Mouse (Mus musculus): ENCODE measurements around the gene Rasl10a.
"Not testable (repeated sequence)": the region's sequence is repeated elsewhere in the genome, so short reads cannot be mapped to it uniquely, and the experiment has no call there.

Gene Rasl10a

DNA sequence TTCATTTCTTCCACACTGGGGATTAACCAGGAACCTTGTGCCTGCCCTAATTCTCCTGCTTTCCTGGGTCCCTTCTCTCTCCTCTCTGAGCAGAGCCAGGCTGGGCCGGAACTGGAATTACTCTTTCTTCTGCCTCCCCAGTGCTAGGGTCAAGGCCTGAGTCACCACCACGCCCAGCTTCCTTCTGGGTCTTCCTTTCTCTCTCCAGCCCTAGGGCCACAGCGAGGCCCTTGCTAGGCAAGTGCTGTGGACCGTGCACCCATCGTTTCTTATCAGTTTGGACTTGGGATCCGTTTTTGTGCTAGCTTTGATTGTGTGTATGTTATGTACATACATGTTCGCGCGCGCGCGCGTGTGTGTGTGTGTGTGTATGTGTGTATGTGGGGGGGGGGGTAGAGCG, 3.8 kb upstream of the Rasl10a start:
- DNase-seq, result no peak

DNA sequence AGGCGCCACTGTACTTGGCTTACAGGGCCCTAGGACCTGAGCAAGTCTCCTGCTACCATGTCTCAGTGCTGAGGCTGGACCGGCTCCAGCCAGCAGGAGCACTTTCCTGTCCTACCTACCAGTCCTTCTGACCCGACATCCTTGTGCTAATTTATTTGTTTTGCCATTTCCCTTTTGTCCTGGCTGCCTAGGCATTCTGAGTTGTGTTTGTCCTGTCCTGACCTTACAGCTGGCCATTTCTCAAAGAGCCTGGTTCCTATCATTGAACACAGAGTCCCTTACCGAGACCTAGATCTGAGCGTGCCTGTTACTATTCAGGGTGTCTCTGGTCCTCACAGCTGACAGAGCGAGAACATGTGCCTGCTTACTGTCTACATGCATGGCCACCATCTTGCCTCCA, 3.1 kb upstream of the Rasl10a start:
- no peak for DNase-seq

DNA sequence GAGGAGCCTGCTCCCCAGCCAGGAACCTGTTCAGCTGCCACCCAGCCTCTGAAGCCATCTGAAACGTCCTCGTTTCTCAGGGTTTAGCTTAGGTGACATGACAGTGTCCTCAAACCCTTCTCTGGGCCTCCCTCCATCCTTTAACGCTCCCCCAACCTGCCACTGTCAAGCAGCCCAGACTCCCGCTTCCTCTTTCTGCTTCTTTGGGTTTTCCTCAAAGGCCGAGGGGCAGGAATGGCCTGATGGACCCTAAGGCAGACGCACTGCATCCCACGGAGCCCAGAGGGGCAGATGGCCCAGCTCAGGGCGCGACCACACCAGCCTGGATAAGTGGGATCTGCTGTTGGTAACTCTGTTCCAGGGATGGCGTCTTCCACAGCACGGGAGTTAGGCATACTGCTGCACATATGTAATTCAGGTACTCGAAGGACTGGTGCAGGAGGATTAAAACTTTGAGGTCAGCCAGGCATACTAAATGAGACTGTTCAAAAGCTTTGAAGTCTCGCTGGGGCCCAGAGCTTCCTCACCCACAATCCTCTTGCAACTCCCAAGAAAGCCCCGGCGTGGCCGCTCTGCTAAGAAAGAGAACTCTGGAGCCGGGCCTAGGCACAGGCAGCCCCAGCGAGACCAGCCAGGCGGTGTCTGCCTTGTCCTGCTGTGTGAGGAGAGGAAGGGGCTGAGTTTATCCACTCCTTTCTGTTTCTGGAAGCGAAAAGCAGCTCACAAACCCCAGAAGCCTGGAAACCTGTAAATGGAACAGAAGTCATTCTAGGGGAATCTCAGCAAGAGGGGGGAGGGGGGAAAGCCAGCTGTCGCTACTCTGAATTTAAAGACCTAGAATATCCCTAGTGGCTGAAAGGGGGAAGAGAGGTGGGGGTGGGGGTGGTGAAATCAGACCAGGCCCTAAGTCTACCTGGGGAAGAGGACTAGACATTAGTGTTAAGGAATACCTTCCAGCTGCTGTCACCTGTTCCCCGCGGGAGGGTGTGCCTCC, 1.7 kb upstream of the Rasl10a start:
- no peak for DNase-seq

DNA sequence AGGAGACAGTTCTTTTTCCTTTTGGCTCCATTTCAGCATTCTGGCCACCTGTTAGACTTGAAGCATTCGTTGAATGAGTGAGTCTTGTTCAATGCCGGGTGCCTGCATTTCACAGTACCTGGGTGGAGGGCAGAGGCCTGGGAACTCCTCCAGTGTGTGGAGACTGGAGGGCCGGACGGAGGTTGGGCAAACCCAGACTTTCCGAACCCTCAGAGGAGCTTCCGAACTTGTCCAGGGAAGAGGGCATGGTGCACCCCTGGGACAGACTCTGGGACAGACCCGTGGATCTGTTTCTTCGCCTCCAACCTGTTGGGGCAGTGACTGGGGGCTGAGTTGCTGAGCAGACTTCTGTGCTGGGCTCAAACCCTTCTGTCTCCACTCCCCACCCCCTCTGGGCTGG, 864 bp upstream of the Rasl10a start:
- DNase-seq, result no peak

DNA sequence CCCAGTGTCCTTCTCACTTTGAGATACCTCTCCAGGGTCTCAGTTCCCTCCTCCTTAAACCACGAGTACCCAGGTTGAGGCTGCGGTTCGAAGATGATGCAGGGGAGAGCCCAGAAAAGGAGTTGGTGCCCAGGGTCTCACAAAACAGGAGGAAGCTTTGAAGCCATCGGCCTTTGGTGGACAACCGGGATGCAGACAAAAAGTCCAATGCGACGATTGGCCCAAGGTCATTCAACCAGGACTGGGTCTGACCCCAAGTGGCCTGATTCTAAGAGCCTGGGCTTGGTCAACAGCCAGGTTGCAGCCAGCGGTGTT, 430 bp upstream of the Rasl10a start:
- no peak for DNase-seq

DNA sequence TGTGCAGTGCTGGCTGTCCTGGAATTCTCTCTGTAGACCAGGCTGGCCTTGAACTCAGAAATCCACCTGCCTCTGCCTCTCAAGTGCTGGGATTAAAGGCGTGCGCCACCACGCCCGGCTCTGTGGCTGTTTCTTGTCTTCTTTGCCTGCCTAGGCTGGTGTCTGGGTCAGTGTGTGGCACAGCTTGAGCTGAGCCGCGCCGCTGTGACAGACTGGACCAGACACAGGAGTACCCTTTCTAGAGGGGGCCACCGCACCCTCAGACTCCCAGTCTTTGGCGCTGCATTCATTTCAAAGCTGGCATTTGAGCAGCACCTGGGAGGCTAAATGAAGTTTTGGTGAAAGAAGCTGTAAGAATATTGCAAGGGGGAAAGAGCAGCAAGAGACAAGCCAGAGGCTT, 855 bp downstream of the Rasl10a start:
- DNase-seq, result no peak

DNA sequence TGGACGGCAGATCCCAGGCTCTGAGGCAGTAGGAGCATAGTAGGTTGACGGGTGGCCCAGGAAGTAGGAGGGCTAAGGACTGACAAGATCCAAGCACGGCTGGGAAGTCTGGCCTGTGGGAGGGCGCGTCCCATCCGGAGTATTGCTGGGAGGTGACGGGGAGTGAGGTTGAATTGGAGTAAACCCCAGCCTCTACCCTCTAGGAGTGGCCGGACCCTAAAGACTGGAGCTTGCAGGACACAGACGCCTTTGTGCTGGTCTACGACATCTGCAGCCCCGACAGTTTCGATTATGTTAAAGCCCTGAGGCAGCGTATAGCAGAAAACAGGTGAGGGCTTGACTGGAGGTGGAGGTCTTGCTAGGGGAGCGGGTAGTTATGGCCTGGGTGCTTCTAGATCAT, 1.3 kb downstream of the Rasl10a start:
- DNase-seq, result peak; percentile 28

DNA sequence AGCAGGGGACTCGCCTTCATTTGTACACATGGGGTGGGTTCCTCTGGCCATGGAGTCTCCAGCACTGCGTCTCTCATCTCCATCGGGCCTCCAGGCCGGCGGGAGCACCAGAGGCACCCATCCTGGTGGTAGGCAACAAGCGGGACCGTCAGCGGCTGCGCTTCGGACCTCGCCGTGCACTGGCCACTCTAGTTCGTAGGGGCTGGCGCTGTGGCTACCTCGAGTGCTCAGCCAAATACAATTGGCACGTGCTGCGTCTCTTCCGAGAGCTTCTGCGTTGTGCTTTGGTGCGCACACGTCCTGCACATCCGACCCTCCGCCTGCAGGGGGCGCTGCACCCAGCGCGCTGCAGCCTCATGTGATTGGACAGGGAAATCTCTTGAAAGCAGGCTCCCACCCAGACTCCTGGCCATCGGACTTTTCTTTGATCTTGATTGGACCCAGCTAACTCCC, 1.8 kb downstream of the Rasl10a start:
- DNase-seq, result peak; percentile 62

DNA sequence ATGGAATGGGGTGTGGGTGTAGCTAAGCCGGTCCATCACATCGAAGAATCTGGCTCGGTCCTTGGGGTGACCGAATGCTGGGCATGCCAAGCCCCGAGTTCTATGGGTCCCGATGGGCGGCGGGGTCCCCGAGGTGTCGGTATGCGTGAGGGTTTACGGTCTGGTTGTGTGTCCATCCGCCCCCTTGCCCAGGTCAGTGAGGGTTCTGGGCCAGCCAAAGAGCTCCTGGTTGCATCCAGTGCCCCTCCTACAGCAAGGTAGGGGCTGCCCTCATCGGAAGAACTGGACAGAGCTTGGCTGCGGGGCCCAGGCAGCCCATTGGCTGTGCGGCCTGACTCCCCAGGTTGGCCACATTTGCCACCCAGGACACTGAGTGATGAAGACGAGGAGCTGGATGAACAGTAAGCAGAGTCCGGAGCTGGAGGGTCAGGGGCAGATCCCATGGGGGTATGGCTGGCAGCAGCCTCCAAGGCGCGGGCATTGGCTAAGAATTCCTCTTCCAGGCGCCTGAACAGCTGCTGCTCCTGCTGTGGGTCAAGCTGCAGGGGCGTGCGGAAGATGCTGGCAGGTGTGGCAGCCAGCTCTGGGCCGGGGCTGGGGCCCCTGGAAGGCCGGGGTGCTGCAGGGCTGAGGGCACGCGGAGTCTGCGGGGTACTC, 3.0 kb downstream of the Rasl10a start:
- DNase-seq, result no peak

DNA sequence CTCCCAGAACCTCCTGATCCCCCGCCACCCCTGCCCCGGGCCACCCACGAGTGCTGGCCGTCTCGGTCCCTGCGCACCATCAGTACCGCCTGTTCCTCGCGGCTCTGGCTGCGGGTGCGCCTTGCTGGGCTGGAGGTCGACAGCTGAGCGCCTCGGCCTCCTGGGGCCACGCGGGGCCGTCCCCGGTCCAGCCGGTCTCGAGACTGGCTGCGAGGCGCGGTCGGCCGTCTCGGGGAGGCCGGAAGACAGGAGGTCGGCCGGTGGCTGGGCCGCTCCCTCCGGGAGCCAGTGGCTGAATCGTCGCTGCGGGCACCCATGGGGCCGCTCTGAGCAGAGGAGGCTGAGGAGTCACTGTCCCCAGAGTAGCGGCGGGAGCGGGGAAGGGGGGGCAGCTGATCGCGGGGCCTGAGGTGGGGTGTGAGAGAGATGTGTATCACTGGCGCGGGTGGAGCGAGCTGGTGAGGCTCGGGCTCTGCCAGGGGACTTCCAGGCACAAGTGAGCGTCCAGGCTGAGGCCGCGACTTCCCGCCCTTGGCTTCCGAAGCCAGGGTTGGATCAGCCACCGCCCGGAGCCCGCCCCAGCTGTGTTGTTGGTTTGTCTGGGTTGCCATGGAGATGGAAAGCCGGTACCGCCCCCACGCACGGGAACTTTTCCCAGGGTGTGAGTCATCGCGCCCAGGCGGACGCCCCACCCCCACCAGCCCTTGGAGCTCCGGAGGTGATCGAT, 3.6 kb downstream of the Rasl10a start:
- DNase-seq, result peak; percentile 97

DNA sequence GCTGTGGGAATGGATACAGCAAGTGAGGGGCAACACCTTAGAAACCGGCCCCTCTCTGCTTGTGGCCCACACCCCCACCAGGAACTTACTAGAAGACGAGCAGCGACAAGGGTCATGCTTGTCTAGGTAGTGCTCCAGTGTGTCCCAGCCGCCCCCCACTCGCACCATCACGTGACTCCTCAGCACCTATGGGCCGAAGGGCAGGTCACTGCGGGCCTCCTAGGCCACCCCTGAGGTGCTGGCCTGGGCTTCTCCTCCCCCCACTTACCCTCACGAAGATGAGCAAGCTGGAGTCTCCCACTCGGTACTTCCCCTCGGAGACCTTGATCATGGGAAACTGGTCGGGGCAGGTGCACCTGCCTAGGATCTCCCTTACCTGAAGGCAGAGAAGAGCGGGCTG, 4.4 kb downstream of the Rasl10a start:
- DNase-seq, result no peak

DNA sequence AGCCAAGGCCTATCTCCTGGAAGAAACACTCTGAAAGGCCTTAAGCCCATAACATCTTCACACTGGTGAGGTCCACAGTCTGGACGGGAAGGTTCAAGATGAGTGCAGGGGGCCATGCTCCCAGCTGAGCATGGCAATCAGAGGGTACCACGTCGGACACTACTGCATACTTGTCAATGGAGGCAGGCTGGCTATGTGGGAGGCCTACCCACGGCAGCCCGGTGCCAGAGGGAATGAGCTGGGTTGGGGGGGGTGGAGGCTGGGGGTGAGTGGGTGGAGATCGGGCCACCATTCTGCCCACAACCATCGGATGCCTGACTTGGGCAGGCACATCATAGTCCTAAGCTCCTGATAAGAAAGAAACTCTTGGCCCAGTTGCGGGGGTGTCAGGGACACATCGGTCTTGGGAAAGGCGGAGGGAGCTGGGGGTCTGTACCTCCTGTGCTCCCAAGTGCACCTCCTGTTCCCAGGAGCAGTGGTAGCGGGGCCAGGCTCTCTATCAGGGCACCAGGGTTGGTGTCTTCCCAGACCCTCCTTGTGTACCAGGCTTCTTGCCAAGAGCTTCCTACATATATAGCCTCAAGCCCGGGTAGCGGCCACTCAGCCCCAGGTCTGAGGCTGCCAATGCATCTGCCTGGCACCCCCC, 5.1 kb downstream of the Rasl10a start:
- no peak for DNase-seq

DNA sequence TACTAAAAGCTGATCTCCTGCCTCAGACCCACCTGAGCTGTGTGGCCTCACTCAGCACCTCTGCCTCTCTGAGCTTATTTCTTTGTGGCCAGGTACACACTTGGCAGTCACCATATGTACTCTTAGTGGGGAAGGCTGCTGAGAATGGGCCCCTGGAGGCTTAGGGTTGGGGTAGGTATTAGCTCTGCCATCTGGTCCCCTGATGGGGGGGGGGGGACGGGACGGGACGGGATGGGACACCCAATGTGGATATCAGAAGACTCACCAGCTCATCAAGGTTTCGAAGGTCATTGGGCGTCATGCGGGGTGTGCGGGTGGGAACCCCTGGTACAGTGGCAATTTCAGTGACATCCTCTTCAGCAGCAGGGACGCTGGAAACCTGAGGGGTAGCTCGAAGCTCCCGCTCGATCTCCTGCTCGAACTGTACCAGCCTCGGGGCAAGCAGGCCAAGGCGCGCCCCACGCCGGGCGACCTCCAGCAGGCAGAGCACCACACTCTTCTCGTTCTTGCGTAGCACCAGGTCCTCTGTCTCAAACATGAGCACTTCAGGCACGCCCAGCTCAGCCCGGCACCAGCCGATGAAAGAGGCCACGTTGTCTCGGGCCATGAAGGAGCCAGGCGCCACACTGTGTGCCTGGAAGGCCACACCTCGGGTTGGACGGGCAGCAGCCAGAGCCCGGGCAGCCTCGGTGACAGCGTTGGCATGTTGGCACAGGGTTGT, 5.8 kb downstream of the Rasl10a start:
- DNase-seq, result peak; percentile 20

DNA sequence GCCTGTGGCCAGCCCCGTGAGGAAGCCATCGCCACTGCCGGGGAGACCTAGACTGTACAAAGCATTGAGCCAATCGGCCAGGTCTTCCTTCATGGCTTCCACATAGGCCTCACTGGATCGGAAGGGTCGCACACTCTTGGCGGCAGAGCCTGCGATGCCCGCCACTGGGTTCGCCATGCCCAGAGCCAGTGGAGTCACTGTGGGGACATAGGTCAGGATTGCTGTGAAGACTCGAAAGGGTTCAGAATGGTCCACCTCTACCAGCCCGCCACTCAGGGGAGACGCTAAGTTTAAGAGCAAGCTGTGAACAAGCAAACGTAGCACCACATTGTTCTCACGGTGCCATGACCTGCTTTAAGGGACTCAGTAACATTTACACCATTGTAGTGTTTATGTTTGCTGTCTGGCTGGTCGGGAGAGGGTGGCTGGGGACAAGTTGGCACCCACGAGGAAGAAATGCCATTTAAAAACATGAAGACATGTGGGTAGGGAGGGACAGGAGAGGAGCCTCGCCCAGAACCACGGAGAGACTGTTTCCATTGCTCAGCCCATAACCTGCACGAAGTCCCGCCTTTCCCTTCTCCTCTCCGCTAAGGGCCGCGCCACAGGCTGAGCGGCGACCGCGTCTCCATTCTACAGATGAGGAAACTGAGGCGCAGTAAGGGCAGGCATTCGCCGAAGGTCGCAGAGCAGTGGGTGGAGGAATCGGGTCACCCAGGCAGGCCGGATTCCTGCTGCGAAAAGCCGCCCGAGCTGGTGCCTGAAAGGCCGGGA, 6.5 kb downstream of the Rasl10a start:
- DNase-seq, result no peak

DNA sequence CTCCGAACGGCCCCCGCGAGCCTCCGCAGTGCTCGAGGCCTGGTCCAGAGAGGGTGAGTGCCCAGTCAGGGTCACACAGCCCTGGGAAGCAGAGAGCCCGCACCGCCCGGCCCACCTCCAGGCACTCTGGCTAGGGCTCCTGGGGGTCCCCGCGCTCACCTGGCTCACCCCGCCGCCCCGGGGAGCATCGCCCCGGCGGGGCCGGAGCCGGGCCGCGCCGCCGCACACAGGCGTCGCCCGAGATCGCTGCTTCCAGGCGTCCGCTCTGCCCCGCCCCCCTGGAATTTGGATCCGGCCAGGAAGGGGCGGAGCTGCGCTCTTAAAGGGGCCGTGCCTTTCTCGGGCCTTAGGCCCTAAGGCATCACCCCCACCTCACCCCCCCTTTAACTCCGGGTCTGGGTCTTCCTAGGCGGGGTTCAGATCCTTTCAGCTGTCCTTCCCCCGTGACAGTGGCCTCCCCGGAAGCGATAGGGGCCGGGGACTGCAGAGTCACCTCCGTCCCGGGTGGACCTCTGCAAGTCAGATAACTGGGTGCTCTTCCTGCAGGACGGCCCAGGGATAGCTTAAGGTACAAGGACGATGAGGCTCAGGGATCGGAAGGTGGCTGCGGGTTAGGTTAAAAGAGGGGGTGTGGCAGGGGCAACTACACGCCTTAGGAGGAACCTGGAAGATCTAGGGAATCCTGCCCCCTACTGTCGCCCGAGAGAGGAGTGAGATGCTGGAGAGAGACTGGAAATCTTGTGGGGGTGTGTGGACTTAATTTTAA, 7.3 kb downstream of the Rasl10a start, which contains the start of gene Gas2l1:
Gas2l1 (minus strand) TSS at position 272 of the 766 bp plus-strand sequence.
- peak; percentile 95 for DNase-seq

DNA sequence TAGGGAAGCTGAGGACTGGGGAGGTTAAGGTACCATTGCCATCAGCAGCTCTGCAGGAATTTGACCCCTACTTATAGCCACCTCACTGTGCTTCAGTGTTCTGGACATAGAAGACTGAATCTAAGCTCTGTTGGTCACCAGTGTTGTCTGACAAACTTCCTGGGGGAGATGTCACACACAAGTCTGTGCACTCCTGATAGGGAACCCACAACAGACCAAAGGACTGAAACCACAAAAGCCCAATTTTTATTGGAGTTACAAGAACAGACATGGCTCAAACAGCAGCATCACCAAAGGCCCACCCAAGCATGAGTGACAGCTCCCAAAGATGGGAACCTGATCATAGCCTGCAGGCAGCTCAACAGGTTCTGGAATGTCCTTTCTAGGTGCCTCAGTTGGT, 9.1 kb downstream of the Rasl10a start:
- DNase-seq, result no peak

DNA sequence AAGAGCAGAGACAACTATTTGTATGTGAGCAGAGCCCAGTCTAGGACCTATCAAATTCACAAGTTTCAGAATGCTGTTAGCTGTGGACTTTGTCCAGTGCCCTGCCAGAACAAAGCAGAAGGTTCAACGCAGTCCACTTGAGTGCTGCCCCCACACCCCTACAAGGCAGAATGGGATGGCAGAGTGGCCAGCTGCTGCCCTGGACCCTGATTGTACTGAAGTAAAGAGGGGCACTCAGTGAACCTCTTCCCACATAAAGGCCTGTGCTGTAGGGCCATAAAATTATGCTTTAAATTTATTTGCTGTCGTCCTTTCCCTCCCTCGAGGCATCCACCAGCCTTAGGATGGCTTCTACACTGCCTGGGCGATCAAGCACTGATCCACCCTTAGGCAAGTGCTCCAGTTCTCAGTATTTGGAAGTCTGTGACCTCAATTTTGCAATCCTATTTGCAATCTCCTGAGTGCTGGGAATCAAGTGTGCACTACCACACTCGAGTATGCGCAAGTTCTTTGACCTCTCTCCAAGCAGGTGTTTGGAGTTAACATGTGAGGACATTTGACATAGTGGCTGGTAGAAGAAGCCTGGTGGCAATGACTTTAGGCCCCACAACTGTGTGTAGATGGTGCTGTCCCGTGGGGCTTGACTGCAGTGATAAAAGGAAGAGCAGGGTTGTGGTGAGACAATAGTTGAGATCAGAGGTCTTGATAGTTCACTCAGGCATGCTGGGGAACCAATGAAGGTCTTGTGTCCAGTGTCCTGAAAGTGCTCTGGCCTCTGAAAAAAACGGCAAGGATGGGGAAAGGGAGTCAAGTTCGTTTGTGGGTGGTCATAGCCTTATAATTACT, 10.4 kb downstream of the Rasl10a start:
- peak; percentile 47 for DNase-seq

DNA sequence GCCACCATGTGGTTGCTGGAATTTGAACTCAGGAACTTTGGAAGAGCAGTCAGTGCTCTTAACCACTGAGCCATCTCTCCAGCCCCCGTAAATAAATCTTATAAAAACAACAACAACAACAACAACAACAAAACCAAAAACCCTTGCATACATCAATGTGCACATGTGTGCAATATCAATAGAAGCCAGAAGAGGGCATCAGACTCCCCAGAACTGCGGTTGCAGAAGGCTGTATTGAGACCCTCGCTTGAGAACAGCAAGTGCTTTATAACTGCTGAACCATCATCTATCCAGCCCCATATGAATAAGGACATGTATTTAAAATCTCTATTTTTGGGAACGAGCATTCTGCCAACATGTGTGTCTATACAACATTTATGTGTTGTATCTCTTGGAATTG, 17.0 kb downstream of the Rasl10a start:
- DNase-seq, result peak; percentile 52

DNA sequence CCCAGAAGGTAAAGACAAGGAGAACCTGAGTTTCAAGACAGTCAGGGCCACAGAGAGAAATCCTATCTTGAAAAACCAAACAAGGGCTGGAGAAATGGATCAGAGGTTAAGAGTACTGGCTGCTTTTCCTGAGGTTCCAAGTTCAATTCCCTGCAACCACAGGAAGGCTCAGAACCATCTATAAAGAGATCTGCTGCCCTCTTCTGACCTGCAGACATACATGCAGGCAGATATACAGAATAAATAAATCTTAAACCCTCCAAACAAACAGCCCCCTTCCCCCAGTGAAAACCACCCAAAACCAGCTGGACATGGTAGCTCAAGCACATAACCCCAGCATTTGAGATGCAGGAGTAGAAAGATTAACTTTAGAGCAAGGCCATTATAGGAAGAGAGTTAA, 17.8 kb downstream of the Rasl10a start:
- no peak for DNase-seq

DNA sequence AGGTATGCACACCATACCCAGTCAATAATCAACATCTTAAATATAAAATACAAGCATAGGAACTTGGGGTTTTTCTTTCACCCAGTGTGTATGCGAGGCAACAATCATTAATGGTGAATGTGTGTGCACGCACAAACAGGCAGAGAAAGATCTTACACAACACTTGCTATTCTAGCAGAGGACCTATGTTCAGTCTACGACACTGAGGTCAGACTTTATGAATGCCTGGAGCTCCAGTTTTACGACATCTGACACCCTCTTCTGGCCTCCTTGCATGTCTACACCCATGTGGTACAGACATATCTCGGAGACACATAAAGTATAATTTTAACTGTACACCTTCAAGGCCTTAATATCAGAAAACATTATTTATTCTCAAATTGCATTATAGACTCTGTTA, 18.9 kb downstream of the Rasl10a start:
- DNase-seq, result not testable (repeated sequence)

Measured in lung, postnatal 10 days (tissue).